Mouse (Mus musculus): Measurements from ENCODE around the gene Magi1.
"Not testable (repeated sequence)": the region's sequence is repeated elsewhere in the genome, so short reads cannot be mapped to it uniquely, and the experiment has no call there.

Magi1 gene

DNA sequence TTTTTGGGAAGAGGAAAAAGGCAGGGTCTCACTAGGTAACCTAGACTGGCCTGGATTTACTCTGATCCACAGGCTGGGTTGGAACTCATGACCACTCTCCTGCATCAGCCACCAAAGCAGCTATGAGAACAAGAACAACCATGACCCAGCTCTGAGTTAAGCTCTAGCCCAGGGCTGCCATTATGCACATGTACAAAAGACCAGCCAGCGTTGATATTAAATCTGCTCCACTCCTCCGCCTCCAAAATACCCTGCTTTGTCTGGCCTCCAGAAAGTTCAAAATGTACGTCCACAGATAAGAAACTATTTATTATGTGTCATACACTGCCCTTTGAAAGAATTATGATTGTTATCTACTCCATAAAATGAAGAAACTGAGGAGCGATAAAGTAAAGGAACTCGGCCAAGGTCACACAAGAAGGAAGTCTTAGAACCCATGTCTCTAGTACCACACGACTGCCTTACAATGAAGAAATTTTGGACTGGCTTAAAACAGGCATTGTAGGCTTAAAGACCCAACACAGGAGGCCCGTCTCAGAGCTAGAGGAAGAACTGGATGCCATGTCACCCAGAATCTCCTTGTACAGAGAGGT lies 223.0 kb downstream of the Magi1 start:
- DNase-seq (ENCODE audit: low read depth, low spot score) = no peak

DNA sequence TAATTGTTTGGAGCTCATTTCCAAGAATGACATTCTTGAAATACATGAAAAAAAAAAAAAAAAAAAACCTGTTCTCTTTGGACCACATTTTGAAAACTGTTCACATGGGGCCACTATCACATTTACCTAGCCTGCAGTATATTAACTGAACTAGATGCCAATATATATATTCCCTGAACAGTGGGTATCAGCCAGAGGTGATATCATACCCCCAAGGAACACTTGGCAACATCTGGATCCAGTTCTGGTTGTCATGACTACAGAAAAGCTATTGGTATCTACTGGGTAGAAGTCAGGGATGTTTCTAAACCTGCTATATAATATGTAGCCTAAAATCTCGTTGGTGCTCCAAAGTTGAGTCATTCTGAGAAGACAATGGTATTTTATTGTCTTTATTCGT lies 224.6 kb downstream of the Magi1 start:
- no peak for DNase-seq (ENCODE audit: low read depth, low spot score)

DNA sequence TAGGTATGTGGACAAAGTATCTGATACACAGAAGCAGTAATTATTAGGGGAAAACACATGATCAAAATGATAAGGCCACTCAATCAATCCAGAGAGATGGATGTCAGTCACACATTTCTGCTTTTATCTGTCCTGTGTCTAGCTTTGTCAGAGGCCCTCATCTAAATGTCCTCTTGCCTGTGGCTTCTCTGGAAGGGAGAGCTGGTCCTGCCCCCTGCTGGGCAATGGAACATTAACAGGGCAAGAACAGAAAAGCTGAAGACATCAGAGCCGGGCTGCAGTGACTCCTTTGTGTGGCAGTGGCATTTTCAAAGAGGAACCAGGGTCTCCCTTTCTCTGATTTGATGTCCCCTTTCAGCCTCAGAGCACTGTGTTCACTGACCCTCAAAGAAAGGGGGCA lies 229.8 kb downstream of the Magi1 start:
- no peak for DNase-seq (ENCODE audit: low read depth, low spot score)

DNA sequence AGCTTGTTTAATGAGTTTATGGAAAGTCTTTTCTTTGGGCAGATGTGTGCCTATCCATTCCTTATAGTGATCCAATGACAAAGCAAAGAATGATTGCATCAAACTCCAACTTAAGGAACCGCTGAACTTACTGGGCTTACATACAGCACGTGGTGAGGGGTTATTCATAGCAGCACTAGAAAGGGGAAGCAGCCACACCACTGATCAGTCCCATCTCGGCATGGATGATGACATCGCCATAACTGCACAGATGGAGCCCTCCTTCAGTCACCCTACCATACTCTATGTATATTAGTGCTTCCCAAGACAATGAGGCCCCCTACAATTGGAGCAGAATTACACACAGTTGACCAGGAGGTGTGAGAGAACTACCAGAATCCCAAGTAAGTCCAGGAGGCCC lies 238.5 kb downstream of the Magi1 start:
- DNase-seq (ENCODE audit: low read depth, low spot score) = no peak

DNA sequence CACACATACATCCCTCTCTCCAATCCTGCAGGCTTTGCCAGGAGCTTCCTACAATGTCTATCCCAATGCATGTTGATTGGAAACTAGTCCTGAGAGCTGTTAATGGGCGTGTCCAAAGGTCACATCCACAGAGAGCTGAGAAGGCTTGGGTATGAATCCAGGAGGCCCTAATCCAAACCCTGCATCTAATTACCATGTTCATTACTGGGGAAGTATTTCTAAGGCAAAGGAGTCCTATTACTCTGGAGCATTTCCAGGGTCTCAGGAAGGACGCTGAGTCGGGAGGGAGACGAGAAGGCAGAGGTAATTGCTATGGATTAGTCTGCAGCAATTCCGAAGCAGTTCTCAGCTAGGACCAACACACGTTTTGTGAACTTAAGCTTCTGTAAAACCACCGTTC lies 240.3 kb downstream of the Magi1 start:
- no peak for DNase-seq (ENCODE audit: low read depth, low spot score)

DNA sequence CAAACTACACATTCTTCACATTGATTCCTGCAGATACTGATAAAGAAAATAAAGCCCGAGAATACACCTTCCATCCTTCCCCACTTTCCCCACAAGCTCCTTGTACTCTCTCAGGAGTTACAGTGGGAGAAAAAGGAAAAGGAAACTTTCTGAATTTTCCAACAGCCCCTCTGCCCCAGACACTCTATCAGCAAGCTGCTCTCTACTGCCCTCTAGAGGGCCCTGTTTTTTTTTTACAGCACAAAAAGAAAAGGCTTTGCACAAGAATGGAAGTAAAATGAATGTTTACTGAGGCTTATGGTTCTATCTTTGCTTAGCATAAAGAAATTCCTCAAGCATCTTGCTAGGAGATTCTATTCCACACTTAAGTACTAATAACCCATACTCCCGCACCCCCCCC lies 243.6 kb downstream of the Magi1 start:
- DNase-seq (ENCODE audit: low read depth, low spot score) = peak; percentile 20

DNA sequence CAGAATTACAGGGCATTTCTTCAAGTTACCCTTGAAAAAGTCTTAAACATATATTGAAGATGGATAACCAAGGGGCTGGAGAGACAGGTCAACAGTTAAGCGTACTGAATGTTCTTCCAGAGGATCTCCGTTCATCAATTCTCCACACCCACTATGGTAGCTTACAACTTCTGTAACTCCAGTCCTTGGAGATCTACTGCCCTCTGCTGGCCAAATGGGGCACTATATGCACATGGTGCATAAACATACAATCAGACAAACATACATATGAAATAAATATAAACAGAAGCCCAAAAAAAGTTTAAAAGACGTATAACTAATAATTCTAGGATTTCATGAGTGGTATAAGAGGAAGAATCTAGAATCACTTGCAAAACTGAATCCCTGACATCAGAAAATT lies 244.8 kb downstream of the Magi1 start:
- DNase-seq (ENCODE audit: low read depth, low spot score) = no peak

DNA sequence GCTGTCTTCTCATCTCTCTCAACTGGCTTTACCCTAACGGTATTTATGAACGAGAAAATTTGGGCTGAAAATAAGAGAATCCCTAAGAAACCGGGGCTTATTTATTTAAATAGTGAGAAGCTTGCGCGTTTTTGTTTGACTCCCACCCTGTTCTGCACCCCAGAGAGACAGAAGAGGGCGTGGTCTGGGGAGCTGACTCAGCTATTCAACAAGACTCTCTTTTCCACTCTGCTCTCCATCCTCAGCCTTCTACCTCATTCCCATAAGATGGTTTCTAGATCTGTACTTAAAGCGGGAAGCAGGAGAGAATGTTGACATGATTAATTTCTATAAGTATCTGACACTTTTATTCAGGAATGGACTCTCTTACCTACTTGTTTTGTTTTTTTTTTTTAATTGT lies 247.2 kb downstream of the Magi1 start:
- no peak for DNase-seq (ENCODE audit: low read depth, low spot score)

DNA sequence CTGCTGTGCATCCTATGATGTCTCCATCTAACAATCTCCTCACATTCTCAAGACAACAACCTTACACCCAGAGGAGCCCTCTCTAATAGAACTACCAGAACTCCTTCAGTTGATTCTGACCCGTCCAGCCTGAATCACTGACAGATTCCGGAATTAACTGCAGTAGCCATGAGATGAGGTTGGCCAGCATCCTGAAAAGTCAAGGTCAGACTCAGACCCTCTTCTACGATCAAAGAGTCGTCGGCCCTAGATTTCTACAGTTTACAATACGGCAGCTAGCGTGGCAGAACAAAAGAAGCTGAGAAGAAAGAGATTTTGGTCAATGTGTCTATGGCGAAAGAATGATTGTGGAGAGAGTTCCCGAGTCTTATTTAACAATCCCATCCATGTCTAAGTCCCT lies 257.4 kb downstream of the Magi1 start:
- DNase-seq (ENCODE audit: low read depth, low spot score) = no peak

DNA sequence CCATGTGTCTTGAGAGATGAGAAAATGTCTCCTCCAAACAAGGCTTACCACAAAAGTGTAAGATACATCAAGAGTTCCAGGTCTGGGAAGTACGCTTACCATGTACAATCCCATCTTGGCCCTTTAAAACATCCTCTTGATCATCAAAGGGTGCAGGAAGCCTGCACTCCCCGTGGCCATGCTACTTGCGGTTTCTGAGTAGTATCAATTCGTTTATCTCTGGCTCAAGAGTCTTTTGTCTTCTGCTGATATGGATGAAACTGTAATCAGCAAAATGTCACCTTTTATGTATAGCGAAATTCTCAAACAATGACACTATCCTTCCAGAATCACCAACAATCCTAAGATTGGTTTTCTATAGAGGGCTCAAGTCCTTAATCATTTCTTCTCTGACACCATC lies 261.3 kb downstream of the Magi1 start:
- no peak for DNase-seq (ENCODE audit: low read depth, low spot score)

DNA sequence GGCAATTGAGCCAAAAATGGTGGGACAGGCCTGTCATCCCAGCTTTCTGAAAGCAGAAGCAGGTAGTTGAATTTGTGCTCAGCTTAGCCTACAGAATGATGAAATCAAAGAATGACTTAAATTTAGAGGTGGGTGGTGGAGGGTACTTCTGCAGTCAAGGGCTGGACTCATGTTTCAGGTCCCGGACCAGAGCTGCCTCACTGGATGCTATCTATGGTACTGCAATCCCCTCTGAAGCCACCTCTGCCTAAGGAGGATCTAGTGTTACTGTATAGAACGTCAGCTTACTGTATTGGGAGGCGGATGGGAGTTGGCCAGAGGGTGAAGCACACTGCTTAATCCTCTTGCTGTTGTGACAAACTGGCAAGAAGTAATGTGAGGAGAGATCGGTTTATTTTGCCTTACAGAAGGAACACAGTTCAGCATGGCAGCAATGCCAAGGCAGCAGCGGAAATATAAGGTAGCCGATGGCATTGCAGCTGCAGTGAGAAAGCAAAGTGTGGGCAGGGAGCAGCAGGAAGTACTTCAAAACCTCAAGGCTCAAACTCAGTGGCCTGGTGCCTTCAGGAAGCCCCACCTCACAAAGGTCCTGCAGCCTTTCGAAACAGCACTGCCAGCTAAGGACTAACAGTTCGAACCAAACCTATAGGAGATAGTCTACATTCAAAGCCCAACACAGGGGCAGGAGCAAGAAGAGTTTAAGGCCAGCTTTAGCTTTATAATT lies 262.3 kb downstream of the Magi1 start:
- no peak for DNase-seq (ENCODE audit: low read depth, low spot score)

DNA sequence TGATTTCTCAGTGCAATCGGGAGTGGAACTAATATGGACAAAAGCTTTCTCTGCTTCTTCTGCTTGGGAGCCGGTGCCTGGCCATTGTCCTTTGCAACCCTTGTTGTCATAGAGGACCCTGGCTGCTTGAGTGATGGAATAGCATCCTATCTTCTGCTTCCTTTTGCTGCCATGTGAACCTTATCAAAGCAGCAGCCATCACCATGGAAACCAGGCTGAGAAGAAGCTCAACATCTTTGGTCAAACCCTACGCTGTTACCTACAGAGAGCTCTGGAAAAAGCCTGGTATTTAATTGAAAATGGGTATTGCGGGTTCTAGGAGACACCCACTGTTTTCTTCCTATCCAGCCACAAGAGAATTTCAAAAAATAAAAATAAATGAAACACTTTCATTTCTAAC lies 263.2 kb downstream of the Magi1 start:
- DNase-seq (ENCODE audit: low read depth, low spot score) = no peak

DNA sequence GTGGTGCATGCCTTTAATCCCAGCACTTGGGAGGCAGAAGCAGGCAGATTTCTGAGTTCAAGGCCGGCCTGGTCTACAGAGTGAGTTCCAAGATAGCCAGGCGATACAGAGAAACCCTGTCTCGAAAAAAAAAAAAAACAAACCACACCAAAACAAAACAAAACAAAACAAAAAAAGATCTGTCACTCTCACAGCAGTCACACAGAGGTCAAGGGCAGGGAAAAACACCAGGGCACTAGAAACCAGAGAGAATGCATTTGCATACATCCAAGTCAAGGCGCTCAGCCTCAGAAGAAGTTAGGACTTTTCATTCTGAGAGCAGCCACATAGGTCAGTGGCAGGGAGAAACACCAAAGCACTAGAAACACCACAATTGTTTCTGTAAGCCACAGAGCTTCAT lies 263.8 kb downstream of the Magi1 start:
- DNase-seq (ENCODE audit: low read depth, low spot score) = no peak

DNA sequence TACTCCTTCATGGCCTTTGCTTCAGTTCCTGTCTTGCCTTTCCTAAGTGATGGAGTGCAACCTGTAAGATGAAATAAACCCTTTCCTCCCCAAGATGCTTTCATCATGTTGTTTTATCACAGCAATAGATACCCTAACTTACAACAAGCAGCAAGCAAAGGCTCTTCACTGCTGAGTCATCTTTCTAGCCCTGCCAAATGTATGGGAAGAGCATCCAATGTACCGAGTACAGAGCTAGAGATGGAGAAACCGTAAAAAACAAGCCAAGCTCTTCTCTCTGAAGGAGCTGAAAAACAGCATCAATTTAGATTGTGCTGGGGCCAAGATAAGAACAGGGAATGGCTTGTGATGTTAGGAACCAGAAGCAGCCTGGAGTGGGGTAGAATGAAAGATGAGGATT lies 270.0 kb downstream of the Magi1 start:
- DNase-seq (ENCODE audit: low read depth, low spot score) = no peak

DNA sequence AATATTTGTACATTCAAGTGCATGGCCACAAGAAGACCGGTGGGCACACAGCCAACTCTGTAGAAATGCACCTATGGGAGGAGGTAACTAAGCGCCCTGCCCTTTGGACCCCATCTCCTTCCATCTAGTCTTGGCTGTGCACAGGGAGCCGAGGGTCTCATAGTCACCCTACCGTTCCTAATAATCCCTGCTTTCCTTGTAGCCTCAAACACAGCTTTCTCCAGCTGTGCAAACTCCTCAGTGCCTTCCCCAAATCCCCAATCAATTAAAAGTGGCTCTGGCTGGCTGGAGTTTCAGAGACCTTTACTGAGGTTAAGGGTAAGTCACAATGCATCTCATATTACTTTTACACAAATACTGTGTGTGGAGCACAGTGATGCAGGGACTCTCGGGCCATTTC lies 271.8 kb downstream of the Magi1 start:
- no peak for DNase-seq (ENCODE audit: low read depth, low spot score)

DNA sequence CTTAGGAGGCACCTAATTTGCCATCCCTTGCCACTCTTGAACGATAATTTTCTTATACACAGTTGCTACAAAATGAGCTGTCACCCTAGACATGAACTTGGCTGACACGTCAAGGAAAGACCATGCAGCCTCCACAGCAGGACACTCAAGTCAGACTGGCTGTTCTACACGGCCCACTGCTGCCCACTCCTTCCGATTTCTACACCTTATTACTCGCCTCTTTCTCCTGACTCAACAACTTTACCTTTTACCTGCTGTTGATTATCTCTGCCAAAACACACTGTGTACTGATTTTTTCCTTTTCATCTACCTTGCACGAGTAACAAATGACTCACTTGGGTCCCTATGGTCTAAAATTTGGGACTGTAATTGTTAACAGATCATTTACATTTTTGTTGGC lies 272.2 kb downstream of the Magi1 start:
- DNase-seq (ENCODE audit: low read depth, low spot score) = no peak

DNA sequence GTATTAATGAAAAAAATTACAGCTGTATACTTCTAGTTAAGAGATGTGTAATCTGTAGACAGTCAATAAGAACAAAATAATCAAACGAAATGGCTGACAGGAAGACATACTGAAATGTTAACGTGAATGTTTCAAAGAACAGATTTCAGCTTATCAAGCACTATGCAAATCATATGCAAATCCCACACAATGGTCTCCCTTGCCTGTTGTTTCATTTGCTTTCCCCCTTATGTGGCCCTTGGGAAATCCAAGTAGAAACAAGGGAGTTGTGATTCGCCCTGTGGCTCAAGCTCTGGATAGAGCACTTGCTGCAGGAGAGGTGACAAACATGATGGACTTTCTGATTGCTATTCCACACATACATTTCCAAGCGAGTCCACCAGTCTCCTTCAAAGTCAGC lies 275.1 kb downstream of the Magi1 start:
- DNase-seq (ENCODE audit: low read depth, low spot score) = no peak

DNA sequence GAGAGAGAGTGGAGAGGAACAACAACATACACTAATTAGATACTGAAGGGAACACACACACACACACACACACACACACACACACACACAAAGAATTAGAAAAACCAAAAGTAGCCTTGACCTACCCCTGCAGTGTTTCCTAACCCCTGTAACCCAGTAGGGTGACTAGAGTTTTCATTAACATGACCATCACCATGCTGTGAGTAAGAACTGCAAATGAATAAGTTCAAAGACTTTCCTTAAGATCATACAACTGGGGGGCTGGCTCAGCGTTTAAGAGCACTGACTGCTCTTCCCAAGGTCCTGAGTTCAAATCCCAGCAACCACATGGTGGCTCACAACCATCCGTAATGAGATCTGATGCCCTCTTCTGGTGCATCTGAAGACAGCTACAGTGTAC lies 280.1 kb downstream of the Magi1 start:
- not testable (repeated sequence) for DNase-seq (ENCODE audit: low read depth, low spot score)

DNA sequence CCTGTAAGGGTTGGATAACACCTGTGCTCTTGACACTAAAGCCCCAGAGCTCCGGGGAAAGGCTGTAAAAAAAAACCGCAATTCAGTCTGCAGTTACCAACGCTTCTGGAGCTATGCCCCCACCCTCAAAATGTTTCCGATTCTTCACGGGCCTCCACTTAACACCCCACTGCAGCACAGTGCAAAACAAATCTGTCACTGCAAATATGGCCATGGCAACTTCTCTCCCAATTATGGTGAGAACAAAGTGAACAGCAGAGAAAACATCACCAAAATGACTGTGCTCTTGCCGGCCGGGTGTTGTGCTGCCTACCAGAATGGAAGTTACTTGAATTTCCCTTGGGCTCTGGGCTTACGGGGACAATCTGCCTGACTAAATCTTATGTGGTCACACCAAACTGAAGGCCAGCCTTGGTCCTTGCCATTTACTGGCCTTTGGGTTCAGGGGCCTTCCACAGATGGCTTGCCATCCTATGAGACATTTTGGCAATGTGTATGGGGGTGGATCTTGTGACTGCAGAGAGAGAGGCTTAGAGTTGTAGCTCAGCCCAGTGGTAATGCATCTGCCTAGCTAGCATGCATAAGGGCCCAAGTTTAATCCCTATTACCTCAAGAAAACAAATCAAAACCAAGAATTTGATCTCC lies 286.8 kb downstream of the Magi1 start:
- DNase-seq (ENCODE audit: low read depth, low spot score) = no peak

DNA sequence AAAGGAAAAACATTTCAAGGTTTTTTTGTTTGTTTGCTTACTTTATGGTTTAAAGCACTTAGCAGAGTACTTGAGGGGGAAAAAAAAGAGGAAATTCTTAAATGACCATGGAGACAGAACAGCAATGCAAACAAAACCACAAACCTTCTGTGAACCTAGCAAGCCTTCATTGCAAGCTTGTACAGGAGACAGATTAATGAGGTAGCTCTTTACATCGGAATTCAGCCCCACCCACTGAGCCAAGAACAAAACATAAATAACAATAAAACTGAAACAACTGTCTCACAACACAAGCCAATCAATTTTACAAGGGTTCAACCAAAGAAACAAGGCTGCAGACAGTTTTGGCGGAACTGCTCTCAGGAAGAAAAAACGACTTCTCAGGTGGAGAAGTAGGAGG lies 296.2 kb downstream of the Magi1 start:
- DNase-seq (ENCODE audit: low read depth, low spot score) = no peak

DNA sequence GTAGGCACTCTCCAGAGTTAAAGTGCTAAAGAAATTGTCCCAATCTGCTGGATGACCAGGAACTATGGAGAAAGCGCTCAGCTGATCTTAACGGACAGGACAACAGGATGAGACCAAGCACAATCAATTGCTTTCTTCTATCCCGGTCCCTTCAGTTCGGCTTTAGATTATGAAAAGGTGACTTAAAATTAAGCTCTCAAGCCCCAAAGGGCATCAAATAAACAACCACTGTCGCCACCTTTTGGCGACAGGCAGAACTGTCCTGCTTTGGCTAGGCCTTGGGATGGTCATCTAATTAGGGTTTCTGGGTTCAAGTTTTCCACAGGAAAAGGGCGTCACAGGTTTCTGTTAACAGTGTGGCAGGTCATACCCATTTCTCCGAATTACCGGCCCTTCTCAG lies 298.6 kb downstream of the Magi1 start:
- peak; percentile 15 for DNase-seq (ENCODE audit: low read depth, low spot score)

DNA sequence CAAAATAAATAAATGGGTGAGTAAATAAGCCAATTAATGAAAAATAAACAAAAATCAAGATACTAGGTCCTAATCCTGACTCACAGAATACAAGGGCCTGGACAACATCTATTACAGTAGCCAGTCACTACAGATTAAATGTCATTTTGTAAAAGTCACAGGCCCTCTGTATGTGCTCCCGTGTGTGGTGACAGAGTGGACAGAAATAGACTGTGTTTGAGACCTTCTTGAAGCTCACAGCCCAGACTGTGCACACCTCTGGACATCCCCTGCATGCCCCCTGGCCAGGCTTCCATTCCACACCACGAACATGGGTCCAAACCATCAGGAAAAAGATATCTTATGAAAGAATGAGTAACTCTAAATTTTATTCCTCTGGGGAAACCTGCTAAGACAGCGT lies 300.2 kb downstream of the Magi1 start:
- no peak for DNase-seq (ENCODE audit: low read depth, low spot score)

DNA sequence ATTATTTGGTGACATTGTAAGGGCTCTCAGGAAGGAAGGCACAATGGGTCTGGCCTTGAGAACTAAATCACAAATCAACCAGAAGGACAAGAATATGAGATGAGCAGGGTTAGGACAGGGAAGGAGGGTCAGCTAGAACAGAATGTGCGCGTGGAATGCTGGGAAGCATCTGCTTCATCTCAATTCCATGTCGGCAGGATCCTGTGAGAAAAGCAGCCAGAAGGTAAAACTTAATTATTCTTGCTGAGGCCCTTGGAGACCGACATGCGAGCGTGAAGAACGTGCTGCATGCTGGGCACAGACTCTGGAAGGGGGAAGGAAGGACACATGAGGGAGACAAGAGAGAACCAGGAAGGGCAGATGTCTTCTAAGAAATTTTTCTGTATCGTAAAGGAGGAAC lies 302.5 kb downstream of the Magi1 start:
- DNase-seq (ENCODE audit: low read depth, low spot score) = no peak

Measured in retina, adult 2 months (tissue).